Mouse (Mus musculus) liver, postnatal 0 days (tissue): ENCODE results near the gene Gm7361.
"Not testable (repeated sequence)": the region's sequence is repeated elsewhere in the genome, so short reads cannot be mapped to it uniquely, and the experiment has no call there.

ENCODE experiments used
- CTCF ChIP-seq: sonication (generic); IDR thresholded peaks from 2 replicates; pipeline ENCODE4 v1.5.1; 2016; ENCODE audit warnings: antibody characterized with exemption, low read depth
- EP300 ChIP-seq: IDR thresholded peaks from 2 replicates; pipeline ENCODE4 v1.6.1; 2016; ENCODE audit warnings: antibody characterized with exemption, low read depth, mild to moderate bottlenecking

- TF ChIP-seq EP300, CTCF: not testable (repeated sequence)
These were observed at the start of gene Gm7361 for GRCm38 (mm10) chr5:26257391-26257790.
